Mouse (Mus musculus) gonadal fat pad, adult 2 months (tissue): ENCODE results near the gene Acp2. TPM values are rescaled to one million over a fixed set of nuclear protein-coding genes. Genes with fewer than 3 reads are reported as not detected.

Experiments used
- DNase-seq: peaks from one replicate; pipeline ENCODE4 v3.0.0-alpha.2; 2012; ENCODE audit warnings: low read depth
- polyA plus RNA-seq: library from polyadenylated mRNA; depleted of rRNA; stranded (reverse); fragments of >200 nt; gene quantifications from 2 replicates; pipeline ENCODE4 v1.2.3, GENCODE M21; 2012; rRNA removed

The Acp2 gene
- polyA plus RNA-seq, 1 experiment, result 35.0 TPM

DNA sequence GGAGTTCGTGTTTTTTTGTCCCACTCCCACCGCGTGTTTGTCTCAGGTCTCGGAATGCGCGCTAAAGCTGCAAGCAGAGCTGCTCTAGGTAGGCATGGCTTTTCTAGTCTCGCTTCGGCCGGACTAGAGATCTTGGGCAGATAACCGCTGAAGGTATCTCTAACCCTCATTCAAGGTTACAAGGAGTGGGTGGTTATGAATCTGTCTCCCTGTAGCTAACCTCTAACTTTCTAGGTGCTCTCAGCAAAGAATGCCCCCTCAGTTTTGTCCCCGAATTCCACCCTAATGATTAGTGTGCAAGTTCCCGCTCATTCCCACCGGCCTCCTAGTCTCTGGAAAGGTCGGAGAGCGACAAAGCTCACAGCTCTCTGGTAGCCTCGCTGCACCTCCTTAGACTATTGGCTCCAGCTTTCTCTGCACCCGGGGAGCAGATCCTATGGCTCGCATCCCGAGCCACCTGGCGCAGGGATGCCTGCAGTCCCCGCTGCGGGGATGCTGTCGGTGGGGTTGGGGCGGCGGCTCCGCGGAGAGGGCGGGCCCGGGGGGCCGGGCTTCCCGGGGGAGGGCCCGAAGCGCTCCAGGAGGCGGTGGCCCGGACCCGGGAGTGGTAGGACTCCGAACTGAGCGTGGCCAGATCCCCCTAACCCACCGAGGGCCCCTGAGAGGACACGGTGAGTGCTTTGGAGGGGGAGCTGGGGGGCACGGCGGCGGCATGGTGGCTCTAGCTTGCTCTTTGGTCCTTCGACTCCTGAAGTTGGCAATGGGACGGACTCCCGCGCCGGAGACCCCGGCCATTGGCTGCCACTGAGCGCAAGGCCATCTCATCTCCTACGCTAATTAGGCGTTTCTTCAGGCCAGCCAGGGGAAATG lies 53.8 kb downstream of the Acp2 start:
- DNase-seq, result no peak

DNA sequence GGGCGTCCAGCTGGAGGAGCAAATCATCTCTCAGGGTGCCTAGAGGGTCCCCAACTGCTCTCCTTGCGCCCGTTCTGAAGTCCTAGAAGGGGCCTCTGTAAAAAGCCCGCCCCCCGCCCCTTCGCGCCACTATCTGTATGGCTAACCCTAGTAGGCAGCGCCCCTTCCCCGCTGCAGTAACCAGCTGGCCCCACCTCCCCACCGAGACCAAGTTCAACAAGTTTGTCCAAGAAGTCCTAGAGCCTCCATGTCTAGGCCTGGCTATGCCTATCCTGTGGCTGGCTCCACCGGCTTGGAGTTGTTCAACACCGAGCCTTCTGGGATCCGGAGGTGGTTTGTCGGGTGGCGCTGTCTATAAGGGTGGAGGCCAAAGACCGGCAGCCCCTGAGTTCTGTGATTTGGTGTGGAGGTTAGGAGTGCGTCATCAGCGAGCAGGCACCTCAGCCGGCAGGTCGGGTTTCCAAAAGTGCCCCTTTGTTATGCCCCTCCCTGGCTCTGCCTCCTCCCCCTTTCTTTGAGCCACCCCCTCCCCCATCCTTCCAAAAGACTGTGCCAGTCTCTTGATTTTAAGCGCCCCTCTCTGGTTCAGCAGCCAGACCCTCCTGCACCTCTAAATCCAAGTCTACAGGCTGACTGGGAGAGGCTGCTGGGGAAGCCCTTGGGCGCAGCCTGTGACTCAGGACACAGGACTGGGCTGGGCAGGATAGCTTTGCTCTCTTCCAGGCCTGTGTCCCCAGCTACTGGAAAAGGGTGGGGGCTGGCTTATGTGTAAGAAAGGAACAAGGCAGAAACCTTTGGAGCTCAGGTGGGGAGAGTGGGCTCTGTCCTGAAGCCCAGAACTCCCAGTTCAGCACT lies 54.7 kb downstream of the Acp2 start:
- no peak for DNase-seq

DNA sequence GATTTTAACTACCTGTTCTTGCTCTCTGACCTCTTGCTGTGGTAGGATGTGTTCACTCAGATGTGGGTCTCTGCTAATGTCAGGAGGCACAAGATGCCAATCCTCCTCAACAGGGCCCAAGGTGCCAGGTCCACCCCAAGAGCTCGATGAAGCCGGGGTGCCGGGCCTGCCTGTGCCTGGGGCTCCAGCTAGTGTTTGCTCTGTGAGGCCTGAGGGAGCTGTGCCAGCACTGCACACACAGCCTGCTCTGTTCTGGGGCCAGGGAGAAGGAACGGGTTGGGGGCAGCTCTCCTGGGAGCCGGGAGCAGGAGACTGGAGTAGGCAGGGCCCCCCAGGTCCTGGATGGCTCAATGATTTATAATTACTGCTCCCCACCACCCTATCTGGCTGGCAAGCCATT lies 55.4 kb downstream of the Acp2 start:
- DNase-seq, result no peak

DNA sequence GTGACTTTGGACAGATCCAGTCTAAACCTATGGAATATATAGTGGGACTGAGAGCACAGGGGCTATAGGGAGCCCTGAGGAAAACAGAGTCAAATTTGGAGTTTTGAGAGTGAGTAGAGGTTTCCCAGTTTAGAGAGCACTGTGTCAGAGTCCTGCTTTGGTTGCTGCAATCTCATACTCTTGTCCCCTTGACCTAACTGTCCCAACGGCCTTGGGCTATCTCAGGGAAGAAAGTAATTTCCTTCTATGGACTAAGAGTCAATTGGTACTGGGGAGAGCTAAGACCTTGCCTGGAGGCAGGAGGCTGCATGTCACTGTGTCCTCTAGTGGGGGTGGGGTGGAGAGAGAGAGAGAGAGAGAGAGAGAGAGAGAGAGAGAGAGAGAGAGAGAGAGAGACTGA lies 56.1 kb downstream of the Acp2 start:
- DNase-seq, result no peak

DNA sequence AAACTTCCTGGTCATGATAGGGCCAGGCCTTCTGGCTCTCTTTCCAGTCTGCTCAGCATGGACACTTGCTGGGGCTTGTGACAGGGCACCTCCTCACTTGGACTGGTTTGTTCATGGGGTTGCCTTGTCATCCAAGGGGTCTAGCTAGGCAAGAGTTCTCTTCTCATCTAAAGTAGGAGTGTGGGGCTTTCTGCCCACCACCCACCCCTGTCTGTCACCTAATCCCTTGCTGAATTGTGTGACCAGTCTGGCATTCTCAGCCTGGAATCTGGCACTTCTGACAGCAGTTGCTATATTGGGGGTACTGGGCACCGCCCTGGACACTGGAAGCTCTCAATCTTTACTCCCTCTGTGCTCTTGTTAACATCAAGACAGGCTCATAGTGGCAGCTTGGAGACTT lies 56.8 kb downstream of the Acp2 start:
- DNase-seq, result no peak

Other genes starting within 250 kb of the Acp2 start
- gene Rapsn, start 167.3 kb upstream of the Acp2 start, polyA plus RNA-seq, result 0.41 and 0.53 TPM in 2 replicates
- 103 and 106 TPM in 2 replicates for gene Psmc3, start 148.9 kb upstream of the Acp2 start, polyA plus RNA-seq
- gene Slc39a13, start 132.5 kb upstream of the Acp2 start, polyA plus RNA-seq, result 71.2 and 84.5 TPM in 2 replicates
- gene Spi1, start 120.5 kb upstream of the Acp2 start, polyA plus RNA-seq, result 21.1 and 32.3 TPM in 2 replicates
- 0.04 and 0.05 TPM in 2 replicates for gene Mybpc3, start 84.7 kb upstream of the Acp2 start, polyA plus RNA-seq
- 17.3 and 21.3 TPM in 2 replicates for gene Madd, start 19.0 kb upstream of the Acp2 start, polyA plus RNA-seq
- 68.1 and 103 TPM in 2 replicates for gene Nr1h3, start 51 bp upstream of the Acp2 start, polyA plus RNA-seq
- gene Ddb2, start 34.1 kb downstream of the Acp2 start, polyA plus RNA-seq, result 17.5 and 21.7 TPM in 2 replicates
- gene Pacsin3, start 53.1 kb downstream of the Acp2 start, polyA plus RNA-seq, result 37.3 and 48.9 TPM in 2 replicates
- gene Arfgap2, start 62.1 kb downstream of the Acp2 start, polyA plus RNA-seq, result 35.7 and 41.2 TPM in 2 replicates
- 18.3 and 19.5 TPM in 2 replicates for gene 1110051M20Rik, start 241.8 kb downstream of the Acp2 start, polyA plus RNA-seq